Mouse (Mus musculus) right cerebral cortex, adult 18-20 months (tissue): Measurements from ENCODE around the gene Reck.
A peak's percentile ranks its signal among the peaks of the same experiment; 100 is the strongest.

ENCODE experiments used
- DNase-seq: peaks from one replicate; pipeline ENCODE4 v3.0.0; 2022; ENCODE audit warnings: mixed read lengths

Gene Reck

GRCm38 (mm10) chr4:43970393-43971330 lies 95.3 kb downstream of the Reck start:
- DNase-seq: no peak

DNA sequence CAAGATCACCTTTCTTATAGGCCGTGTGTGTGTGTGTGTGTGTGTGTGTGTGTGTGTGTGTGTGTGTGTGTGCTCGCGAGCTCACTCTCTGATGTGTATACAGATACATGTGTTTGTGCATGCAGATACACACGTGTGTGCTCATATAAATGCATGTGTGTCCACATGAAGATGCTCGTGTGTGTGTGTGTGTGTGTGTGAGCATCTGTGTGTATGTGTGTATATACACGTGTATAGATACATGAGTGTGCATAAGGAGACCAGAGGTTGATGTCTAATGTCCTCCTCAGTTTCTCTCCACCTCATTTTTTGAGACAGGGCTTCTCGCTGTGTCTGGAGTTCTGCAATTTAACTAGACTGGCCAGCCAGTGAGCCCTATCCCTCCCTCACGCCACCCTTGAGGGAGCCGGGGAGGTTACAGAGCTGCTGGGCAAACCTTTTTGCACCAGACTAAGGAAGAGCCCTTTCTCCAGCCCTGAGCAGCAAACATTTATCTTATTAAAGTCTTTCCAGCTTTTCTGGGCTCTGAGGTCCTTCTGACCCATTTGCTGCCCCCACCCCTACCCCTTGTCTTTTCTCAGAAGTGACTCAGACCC lies 96.3 kb downstream of the Reck start:
- no peak for DNase-seq

GRCm38 (mm10) chr4:43972137-43972591 lies 96.8 kb downstream of the Reck start:
- no peak for DNase-seq

- peak; percentile 59 for DNase-seq
Measured at GRCm38 (mm10) chr4:43973526-43973981, 98.2 kb downstream of the Reck start.

DNA sequence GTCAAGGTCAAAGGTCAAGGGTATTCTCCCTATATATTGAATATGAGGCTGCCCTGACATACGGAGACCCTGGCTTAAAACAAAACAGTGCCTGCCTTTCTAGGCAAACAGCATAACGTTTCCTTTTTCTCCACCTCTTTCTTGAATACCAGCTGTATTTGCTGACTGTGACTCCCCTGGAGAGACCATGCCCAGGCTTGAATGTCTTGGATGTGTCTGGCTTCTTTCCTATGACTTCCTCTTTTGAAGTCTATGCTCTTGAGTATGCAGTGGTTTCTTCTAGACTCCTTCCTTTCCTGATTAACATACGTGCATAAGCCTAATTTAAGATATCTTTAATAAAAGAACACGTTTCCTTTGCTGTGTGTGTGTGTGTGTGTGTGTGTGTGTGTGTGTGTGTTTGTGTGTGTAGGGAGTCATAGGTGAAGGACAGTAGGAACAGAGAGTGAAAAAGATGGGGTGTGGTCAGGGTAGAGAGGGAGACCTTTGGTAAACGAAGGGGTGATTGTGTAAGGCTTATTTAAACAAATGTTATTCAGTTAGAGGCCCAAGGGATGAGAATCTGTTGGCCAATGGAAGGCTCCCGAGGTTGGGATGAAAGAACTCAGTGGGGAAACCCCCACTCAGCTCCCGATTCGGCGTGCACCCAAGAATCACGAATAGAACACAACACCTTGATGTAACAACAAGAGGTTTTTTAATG lies 99.7 kb downstream of the Reck start:
- no peak for DNase-seq

DNA sequence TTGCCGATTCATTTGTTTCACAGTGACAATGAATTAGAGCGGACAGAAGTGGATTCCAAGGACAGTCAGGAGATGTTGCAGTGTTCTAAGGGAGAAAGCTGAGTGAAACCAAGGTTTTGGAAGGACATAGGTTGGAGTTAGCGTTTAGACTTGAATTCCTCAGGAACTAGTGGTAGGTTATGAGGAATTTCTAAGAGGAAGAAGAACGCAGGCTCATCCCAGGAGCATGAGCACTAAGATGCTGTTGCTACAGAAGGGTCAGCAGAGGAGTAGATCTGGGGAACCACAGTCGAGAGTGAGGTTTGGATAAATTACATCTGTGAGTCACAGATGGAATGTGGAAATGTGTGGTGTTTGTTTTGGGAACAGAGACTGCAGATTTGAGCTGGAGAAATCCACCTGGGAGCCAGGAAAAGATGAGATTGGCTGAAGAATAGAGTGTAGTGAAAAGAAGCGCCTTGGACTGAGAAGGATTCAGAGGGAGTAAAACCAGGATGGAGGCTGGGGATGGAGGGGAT lies 101.0 kb downstream of the Reck start:
- DNase-seq: no peak

DNA sequence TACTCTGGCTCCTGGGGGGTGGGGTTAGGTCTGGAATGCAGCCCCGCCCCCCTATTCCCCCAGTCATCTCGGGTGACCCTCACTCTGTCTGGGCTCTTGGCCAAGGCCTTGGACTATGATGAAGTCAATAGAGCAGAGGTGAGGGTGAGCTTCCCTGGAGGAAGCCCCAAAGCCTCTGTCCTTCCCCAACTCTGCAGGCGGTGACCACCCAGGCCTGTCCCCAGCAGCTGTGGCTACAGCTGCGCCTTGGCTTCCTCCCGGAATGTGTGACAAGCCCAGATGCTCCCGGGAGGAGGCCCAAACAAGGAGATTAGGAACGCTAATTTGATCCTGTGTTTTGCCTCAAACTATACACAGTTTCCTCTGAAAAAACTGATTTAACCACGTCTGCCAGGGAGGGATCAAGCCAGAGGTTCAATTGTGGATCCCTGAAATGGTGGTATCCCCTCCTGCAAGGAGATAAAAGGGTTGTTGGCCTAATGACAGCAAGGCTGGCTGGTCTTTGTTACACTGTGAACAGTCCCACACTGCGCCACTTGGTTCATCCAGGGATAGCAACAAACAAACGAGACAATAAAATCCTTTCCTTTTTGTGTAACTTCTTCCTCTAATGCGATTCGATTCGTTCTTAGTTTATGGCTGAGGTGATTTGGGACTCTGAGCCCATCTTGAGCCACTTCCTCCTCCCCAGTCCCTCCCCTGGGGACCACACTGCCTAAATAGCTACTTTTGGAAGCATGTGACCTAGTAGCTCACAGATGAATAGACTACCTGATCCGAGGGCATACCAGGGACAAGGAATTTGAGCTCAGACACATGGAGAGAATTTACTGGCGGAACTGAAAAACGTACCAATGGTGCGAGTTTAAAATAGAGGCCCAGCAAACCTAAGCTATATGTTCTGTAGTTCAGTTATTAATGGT lies 103.5 kb downstream of the Reck start:
- DNase-seq: no peak

- peak; percentile 94 for DNase-seq
Measured at GRCm38 (mm10) chr4:43979746-43980145, 104.4 kb downstream of the Reck start.

DNA sequence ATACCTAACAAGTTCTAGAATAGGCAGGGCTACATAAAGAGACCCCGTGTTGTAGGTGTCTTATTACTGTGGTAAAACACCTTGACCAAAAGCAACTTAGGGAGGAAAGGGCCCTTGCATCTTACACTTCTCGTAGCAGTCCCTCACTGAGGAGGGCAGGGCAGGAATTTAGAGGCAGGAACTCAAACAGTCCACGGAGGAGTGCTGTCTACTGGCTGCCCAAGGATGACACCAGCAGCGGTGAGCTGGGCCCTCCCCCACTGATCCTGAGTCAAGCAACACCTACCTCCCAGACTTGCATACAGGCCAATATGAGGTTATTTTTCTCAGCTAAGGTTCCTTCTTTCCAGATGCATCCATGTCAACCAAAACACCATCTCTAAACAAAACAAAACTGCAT lies 104.9 kb downstream of the Reck start:
- no peak for DNase-seq

DNA sequence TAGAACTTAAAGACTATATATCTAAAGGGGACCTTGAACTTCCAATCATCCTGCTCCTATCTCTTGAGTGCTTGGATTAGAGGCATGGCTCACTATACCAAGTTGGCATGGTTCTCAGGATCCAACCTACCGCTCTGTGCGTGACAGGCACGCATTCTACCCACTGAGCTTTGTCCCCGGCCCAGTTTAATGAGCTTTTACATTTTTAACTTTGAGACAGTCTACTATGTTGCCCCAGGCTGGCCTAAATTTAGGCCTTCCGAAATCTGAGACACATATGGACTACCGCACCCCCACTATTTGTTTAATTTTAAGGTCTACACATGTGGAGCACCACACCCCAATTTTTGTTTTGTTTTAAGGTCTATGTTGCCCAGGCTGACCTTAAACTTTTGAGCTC lies 105.5 kb downstream of the Reck start:
- DNase-seq: no peak

DNA sequence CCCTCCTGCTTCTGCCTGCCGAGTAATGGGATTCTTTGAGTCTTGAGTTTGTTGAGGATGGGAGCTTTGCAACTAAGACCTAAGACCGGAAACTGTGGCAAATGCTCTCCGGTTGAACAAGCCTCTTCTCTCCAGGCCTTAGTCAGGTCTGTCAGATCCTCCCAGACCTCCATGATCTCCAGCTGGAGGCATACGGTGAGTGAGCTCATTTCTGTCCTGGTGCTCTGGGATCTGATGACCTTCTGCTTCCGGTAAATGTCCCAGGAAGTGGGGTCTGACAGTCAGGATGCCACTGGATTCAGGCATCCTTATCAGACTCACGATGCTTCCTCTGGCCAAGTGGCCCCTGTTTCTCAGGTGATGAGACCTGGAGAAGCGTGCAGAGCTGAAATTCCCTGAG lies 105.9 kb downstream of the Reck start:
- no peak for DNase-seq

DNA sequence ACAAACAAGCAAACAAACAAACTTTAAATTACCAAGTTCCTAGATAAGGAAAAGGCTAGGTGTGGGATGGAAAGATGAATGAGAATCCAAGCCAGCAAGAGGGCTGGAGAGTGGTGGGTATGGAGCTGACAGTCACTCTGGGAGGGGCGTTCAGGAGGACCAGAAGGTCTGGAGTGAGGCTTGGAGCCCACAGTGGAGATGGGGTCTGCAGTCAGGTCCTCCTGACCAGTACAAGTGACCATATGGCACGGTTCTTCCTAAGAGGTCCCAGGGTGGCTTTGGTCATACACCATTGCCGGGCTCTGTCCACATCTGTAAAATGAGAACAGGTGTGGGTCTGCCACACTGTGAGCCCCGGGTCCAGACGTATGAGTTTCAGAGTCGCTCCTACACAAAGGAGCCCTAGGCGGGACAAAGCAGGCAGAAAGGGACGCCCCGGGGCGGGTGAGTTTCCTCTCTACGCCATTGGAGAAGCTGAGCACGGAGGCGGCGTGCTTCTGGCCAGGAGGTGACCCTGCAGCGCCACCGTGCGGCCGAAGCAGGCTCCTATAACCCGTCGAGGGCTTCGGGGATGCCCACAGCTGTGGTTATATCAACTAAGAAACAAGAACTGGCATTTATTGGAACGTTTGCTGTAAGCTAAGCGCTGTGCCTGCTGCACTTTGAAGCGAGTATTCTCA lies 106.9 kb downstream of the Reck start:
- DNase-seq: peak; percentile 92

DNA sequence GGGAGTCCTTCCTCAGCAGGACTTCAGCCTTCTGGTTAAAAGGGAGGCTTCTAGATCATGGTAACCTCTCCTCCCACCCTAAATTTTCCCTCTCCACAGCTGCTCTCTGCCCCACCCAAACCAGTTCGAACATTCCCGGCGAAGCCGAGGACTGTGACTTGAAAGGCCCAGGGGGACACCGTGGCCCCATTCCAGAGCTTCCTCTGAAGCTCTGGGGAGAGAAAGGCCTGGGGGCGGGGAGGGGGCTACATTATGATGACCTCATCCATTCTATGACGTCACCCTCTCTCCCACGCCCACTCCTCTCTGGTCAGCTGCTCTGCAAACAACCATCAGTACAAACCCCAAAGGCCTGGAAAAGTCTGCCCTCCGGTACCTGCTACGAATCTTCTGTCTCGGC lies 107.9 kb downstream of the Reck start, which contains the start of gene Ccin:
Ccin (plus strand) TSS at position 303 of the 400 bp plus-strand sequence.
- no peak for DNase-seq

DNA sequence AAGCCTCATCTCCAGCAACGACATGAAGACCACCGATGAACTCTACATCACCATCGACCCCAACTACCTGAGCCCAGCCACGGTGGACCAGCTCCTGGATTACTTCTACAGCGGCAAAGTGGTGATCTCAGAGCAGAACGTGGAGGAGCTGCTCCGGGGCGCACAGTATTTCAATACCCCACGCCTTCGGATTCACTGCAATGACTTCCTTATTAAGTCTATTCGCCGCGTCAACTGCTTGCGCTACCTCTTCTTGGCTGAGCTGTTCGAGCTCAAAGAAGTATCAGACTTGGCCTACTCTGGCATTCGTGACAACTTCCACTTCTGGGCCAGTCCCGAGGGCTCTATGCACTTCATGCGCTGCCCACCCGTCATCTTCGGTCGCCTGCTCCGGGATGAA lies 108.4 kb downstream of the Reck start:
- DNase-seq: no peak

DNA sequence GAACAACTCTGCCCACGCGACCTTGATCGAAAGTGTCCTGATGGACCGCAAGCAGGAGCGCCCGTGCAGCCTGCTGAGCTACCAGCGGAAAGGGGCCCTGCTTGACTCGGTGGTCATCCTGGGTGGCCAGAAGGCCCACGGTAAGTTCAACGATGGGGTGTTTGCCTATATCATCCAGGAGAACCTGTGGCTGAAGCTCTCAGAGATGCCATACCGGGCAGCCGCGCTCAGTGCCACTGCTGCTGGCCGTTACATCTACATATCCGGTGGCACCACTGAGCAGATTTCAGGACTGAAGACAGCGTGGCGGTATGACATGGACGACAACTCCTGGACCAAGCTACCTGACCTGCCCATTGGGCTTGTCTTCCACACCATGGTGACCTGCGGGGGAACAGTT lies 109.0 kb downstream of the Reck start:
- no peak for DNase-seq

DNA sequence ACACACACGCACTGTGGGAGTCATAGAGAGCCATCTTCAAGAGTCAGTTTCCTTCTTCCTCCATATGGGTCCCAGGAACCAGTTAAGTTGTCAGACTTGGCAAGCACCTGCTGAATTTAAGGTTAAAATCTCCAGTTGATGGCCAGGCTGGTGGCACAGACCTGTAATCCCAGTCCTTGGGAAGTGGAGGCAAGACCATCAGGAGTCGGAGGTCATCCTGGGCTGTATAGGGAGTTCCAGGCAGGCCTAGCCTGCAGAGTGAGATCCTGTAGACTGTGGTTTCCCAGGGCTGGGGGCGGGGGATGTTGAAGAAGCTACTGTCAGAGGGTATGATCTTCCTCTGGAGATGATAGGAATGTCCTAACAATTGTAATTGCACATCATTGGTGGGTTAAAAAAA lies 113.6 kb downstream of the Reck start:
- DNase-seq: no peak

DNA sequence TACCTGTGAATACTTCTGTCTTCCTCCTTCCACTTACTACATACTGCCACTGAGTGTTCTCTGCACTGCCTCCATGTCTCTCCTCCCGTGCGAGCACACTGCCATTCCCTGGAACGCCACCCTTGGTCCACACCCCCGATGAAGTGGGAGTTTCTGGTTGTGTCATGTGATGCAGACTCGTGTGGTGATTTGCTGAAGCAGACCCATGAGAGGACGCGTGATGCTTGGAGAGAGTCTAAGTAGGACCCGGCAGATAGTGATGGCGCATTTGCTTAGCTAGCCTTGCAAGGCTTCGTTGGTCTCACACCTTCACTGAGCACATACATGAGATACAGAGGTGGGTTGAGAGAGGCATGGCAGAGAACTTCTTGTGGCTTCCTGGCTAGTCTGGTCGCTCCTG lies 117.7 kb downstream of the Reck start:
- no peak for DNase-seq

DNA sequence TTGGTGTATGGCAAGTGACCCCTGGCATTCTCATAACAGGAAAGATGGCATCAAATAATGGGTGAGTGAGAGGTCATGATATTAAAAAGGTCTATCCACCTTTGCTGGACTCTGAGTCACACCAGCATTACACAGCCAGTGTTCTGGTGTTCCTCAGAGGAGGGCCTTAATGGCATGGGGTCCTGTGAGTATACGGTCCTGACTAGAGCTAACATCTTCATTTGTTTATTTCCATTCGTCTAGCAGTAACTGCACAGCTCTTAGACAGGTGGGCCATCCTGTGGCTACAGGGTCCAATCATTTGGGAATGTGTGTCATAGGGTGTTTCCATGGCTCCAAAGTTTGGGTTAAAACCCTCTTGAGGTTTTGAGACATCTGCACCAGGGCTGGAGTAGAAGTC lies 119.0 kb downstream of the Reck start:
- no peak for DNase-seq
